Mouse (Mus musculus): ENCODE data around the gene Slc30a5. TPM values are rescaled to one million over a fixed set of nuclear protein-coding genes. Genes with fewer than 3 reads are reported as not detected.
A peak's percentile ranks its signal among the peaks of the same experiment; 100 is the strongest.
"Not testable (repeated sequence)": the region's sequence is repeated elsewhere in the genome, so short reads cannot be mapped to it uniquely, and the experiment has no call there.

Slc30a5 gene
- total RNA-seq, 4 experiments from 2014 or later = 7.4 to 10.3 (median 8.9) TPM

GRCm38 (mm10) chr13:100843016-100843725 is 9.9 kb upstream of the Slc30a5 start:
- peak in 1 of 2 experiments; percentile 42 for DNase-seq (ENCODE audit: low spot score in 2 of 2)

- no peak for DNase-seq (ENCODE audit: low spot score in 2 of 2)
Observed at GRCm38 (mm10) chr13:100841741-100842140, 8.5 kb upstream of the Slc30a5 start.

- DNase-seq (ENCODE audit: low spot score in 2 of 2) = no peak
Observed at GRCm38 (mm10) chr13:100834777-100835176, 1.6 kb upstream of the Slc30a5 start.

GRCm38 (mm10) chr13:100833640-100834002 is 394 bp upstream of the Slc30a5 start:
- DNase-seq (ENCODE audit: low spot score in 2 of 2) = no peak

GRCm38 (mm10) chr13:100832188-100832587 is 1.0 kb downstream of the Slc30a5 start:
- DNase-seq (ENCODE audit: low spot score in 2 of 2) = no peak

GRCm38 (mm10) chr13:100831123-100831522 is 2.1 kb downstream of the Slc30a5 start:
- DNase-seq (ENCODE audit: low spot score in 2 of 2) = no peak

- DNase-seq (ENCODE audit: low spot score in 2 of 2) = no peak
Observed at GRCm38 (mm10) chr13:100825627-100826410, 7.4 kb downstream of the Slc30a5 start.

GRCm38 (mm10) chr13:100824916-100825315 is 8.3 kb downstream of the Slc30a5 start:
- no peak for DNase-seq (ENCODE audit: low spot score in 2 of 2)

- DNase-seq (ENCODE audit: low spot score in 2 of 2) = no peak
Observed at GRCm38 (mm10) chr13:100824306-100824705, 8.9 kb downstream of the Slc30a5 start.

GRCm38 (mm10) chr13:100823863-100824262 is 9.4 kb downstream of the Slc30a5 start:
- no peak for DNase-seq (ENCODE audit: low spot score in 2 of 2)

GRCm38 (mm10) chr13:100814451-100814850 is 18.8 kb downstream of the Slc30a5 start:
- DNase-seq (ENCODE audit: low spot score in 2 of 2) = no peak

GRCm38 (mm10) chr13:100805776-100806175 is 27.5 kb downstream of the Slc30a5 start:
- no peak for DNase-seq (ENCODE audit: low spot score in 2 of 2)

GRCm38 (mm10) chr13:100797171-100797570 is 36.1 kb downstream of the Slc30a5 start:
- no peak for DNase-seq (ENCODE audit: low spot score in 2 of 2)

- DNase-seq (ENCODE audit: low spot score in 2 of 2) = no peak
Observed at GRCm38 (mm10) chr13:100789083-100789482, 44.1 kb downstream of the Slc30a5 start.

- DNase-seq (ENCODE audit: low spot score in 2 of 2) = not testable (repeated sequence)
Observed at GRCm38 (mm10) chr13:100788057-100788456, 45.2 kb downstream of the Slc30a5 start.

- no peak for DNase-seq (ENCODE audit: low spot score in 2 of 2)
Observed at GRCm38 (mm10) chr13:100787316-100788010, 45.8 kb downstream of the Slc30a5 start.

GRCm38 (mm10) chr13:100786414-100786867 is 46.8 kb downstream of the Slc30a5 start, which contains the start of gene Ccnb1:
Gene Ccnb1, minus strand, starts transcription at chr13:100786570.
- peak; percentile 81 to 87 for DNase-seq (ENCODE audit: low spot score in 2 of 2)

GRCm38 (mm10) chr13:100785806-100786413 is 47.3 kb downstream of the Slc30a5 start:
- no peak for DNase-seq (ENCODE audit: low spot score in 2 of 2)

GRCm38 (mm10) chr13:100777491-100777890 is 55.7 kb downstream of the Slc30a5 start:
- no peak for DNase-seq (ENCODE audit: low spot score in 2 of 2)

GRCm38 (mm10) chr13:100776710-100777109 is 56.5 kb downstream of the Slc30a5 start:
- no peak for DNase-seq (ENCODE audit: low spot score in 2 of 2)

GRCm38 (mm10) chr13:100776056-100776419 is 57.2 kb downstream of the Slc30a5 start:
- DNase-seq (ENCODE audit: low spot score in 2 of 2) = no peak

Measured in gastrocnemius, adult 8-10 months (tissue).